Mouse (Mus musculus) forebrain, embryonic 15.5 days (tissue): ENCODE results near the gene Cyba. TPM values are rescaled to one million over a fixed set of nuclear protein-coding genes. Genes with fewer than 3 reads are reported as not detected.

Source experiments
- ATAC-seq: fragments of 200-750 bp; cut with Nextera tagmentation; replicated peaks from 2 replicates; pipeline ENCODE4 v1.8.0; 2017; ENCODE audit warnings: mild to moderate bottlenecking, moderate TSS enrichment, moderate library complexity
- H3K27ac ChIP-seq: fragments of 300-500 bp; sonication (generic); replicated peaks from 2 replicates; pipeline ENCODE4 v1.5.1; 2015; ENCODE audit warnings: mild to moderate bottlenecking, inconsistent platforms
- H3K27me3 ChIP-seq: fragments of 300-500 bp; sonication (generic); 2 replicates; pipeline ENCODE4 v1.6.1; 2015; ENCODE audit warnings: inconsistent platforms
- H3K36me3 ChIP-seq: fragments of 300-500 bp; sonication (generic); 2 replicates; pipeline ENCODE4 v1.6.1; 2015; ENCODE audit warnings: mild to moderate bottlenecking, inconsistent platforms
- H3K4me1 ChIP-seq: fragments of 300-500 bp; sonication (generic); 2 replicates; pipeline ENCODE4 v1.6.1; 2015; ENCODE audit warnings: inconsistent platforms
- H3K4me2 ChIP-seq: fragments of 300-500 bp; sonication (generic); replicated peaks from 2 replicates; pipeline ENCODE4 v1.6.1; 2015; ENCODE audit warnings: mild to moderate bottlenecking, inconsistent platforms
- H3K4me3 ChIP-seq: fragments of 300-500 bp; sonication (generic); 2 replicates; pipeline ENCODE4 v1.5.1; 2015; ENCODE audit warnings: mild to moderate bottlenecking, inconsistent platforms
- H3K9ac ChIP-seq: fragments of 300-500 bp; sonication (generic); replicated peaks from 2 replicates; pipeline ENCODE4 v1.6.1; 2015; ENCODE audit warnings: mild to moderate bottlenecking, inconsistent platforms
- H3K9me3 ChIP-seq: fragments of 300-500 bp; sonication (generic); 2 replicates; pipeline ENCODE4 v1.6.1; 2016; ENCODE audit warnings: inconsistent platforms
- WGBS: fragments of 180-500 bp; shearing (Covaris S2); methylation state at CpG from one replicate; pipeline ENCODE4 v1.1.7; 2015; ENCODE audit warnings: mixed read lengths; 5-methylcytosine and 5-hydroxymethylcytosine counted together
- polyA plus RNA-seq: library from polyadenylated mRNA; unstranded; fragments of >200 nt; fragmentation: Nextera tagmentation; extraction: Ambion mirVana; gene quantifications from 2 replicates; pipeline ENCODE4 v1.2.1, GENCODE M21; 2015

Cyba gene
- polyA plus RNA-seq, 1 experiment from 2014 or later = 30.1 TPM

GRCm38 (mm10) chr8:122443262-122444006 is 10.7 kb upstream of the Cyba start, which contains the start of gene Mvd:
Gene Mvd (minus strand): TSS chr8:122443422.
- Histone ChIP-seq H3K9me3 (no peaks in the 10 kb centered on the region), H3K4me1 (peaks cover 28% of the 10 kb centered on the region), H3K4me2 (peak within 1 kb of the TSS; percentile 86), H3K36me3 (peaks cover 4% of the 10 kb centered on the region; the same call in 1 of the 2 replicates), H3K27me3 (no peaks in the 10 kb centered on the region), H3K4me3 (peak within 1 kb of the TSS; percentile 64), H3K27ac (peak within 1 kb of the TSS; percentile 98), H3K9ac (peak within 1 kb of the TSS; percentile 84)
- under 1% methylated on average over 47 of the region's 47 CpGs for WGBS
- ATAC-seq = peak; percentile 99

DNA sequence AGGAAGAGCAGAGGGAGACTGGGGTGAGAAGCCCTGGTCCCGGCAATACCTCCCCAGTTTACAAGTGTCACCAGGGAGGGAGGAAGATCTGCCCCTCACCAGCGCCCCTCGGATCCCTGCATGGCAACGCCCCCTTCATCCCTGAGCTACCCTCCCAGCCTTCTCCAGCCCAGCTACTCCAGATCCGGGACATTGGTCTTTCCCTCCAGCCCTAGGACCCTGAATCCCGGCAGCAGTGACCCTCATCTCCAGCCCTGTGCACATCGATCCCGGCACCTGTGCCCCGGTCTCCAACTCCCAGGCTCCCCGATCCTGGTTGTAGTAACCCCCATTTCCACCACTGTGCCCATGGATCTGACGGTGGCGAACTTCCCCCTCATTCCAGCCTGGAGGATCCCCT is 10.1 kb upstream of the Cyba start:
- Histone ChIP-seq H3K36me3 (peaks cover 7% of the 10 kb centered on the region; the same call in 1 of the 2 replicates), H3K27me3 (no peaks in the 10 kb centered on the region), H3K27ac (peak overlapping the region; percentile 82), H3K9ac (peak overlapping the region; percentile 69), H3K4me2 (peak overlapping the region; percentile 86), H3K9me3 (no peaks in the 10 kb centered on the region), H3K4me1 (peaks cover 28% of the 10 kb centered on the region), H3K4me3 (peak overlapping the region; percentile 64)
- ATAC-seq = no peak
- under 1% methylated on average over 12 of the region's 12 CpGs for WGBS

GRCm38 (mm10) chr8:122442356-122442755 is 9.6 kb upstream of the Cyba start:
- Histone ChIP-seq H3K9ac (peak overlapping the region; percentile 69), H3K9me3 (no peaks in the 10 kb centered on the region), H3K4me2 (peak overlapping the region; percentile 86), H3K27me3 (no peaks in the 10 kb centered on the region), H3K4me1 (peaks cover 28% of the 10 kb centered on the region), H3K4me3 (peak overlapping the region; percentile 64), H3K36me3 (peaks cover 7% of the 10 kb centered on the region; the same call in 1 of the 2 replicates), H3K27ac (no peak overlapping the region)
- no peak for ATAC-seq
- WGBS = 16% methylated on average over 7 of the region's 7 CpGs

DNA sequence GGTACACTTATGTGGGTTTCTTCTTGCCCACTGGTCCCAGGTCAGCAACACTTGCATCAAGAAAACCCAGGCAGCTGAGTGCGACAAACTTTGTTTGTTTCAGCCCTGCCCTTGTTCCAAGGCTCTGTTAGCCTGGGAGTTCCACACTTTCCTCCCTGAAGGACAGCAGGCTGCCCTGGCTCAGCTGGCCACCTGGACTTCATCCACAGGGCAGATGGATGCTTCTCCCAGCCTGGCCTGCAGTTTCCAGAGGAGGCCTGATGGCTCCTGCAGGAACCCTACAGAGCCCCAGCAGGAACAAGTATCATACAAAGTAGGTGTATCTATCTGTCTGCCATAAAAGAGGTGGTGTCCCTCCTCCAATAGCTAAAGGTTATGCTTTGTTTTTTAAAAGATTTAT is 8.6 kb upstream of the Cyba start:
- H3K27me3 ChIP-seq = no peaks in the 10 kb centered on the region
- peaks cover 18% of the 10 kb centered on the region for H3K36me3 ChIP-seq
- WGBS = 100% methylated on average over 1 of the region's 1 CpGs
- H3K9ac ChIP-seq = no peak overlapping the region
- H3K9me3 ChIP-seq = no peaks in the 10 kb centered on the region
- no peak overlapping the region for H3K4me2 ChIP-seq
- no peak for ATAC-seq
- no peak overlapping the region for H3K4me3 ChIP-seq
- peaks cover 28% of the 10 kb centered on the region for H3K4me1 ChIP-seq
- H3K27ac ChIP-seq = no peak overlapping the region

- no peak overlapping the region for H3K4me3 ChIP-seq
- no peak for ATAC-seq
- 89% methylated on average over 16 of the region's 16 CpGs for WGBS
- no peak overlapping the region for H3K27ac ChIP-seq
- peaks cover 33% of the 10 kb centered on the region for H3K36me3 ChIP-seq
- no peaks in the 10 kb centered on the region for H3K27me3 ChIP-seq
- H3K4me1 ChIP-seq = peaks cover 12% of the 10 kb centered on the region
- H3K4me2 ChIP-seq = no peak overlapping the region
- H3K9ac ChIP-seq = no peak overlapping the region
- H3K9me3 ChIP-seq = no peaks in the 10 kb centered on the region
Observed at GRCm38 (mm10) chr8:122439336-122439735, 6.6 kb upstream of the Cyba start.

DNA sequence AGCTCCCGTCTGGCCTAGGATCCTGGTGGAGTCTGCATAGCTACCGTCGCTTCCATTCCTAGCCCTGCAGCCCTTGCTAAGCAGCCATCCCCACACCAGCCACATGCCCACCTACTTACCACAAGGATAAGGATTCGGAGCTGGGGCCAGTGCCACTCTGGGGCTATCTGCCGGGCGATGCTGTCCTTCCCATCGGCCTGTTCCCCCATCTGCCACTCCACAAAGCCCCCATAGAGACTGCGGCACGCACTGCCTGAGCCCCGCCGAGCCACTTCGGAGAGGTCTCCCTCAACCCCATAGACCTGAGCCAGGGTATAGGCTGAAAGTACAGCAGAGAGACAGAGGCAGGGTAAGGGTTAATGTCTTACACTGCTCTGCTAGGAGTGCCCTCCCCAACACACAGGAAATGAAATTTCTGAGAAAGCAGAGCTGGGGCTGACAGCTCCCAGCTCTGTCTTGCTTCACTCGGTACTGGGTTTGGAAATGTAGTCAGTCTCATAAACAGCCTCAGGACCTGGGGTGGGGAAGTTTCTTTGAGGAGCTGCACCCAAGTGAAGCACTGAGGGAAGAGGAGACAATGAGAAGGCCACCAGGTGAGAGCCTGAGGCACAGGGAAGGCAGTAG is 5.1 kb upstream of the Cyba start:
- Histone ChIP-seq H3K9ac (no peak overlapping the region), H3K4me3 (no peak overlapping the region), H3K36me3 (peaks cover 38% of the 10 kb centered on the region), H3K27ac (no peak overlapping the region), H3K4me2 (no peak overlapping the region), H3K27me3 (no peaks in the 10 kb centered on the region), H3K4me1 (peaks cover 13% of the 10 kb centered on the region), H3K9me3 (no peaks in the 10 kb centered on the region)
- ATAC-seq = no peak
- whole genome bisulfite sequencing = 92% methylated on average over 13 of the region's 13 CpGs

GRCm38 (mm10) chr8:122436586-122437125 is 3.9 kb upstream of the Cyba start:
- H3K27me3 ChIP-seq = no peaks in the 10 kb centered on the region
- no peak overlapping the region for H3K4me3 ChIP-seq
- 89% methylated on average over 20 of the region's 20 CpGs for WGBS
- H3K4me2 ChIP-seq = no peak overlapping the region
- no peaks in the 10 kb centered on the region for H3K9me3 ChIP-seq
- peaks cover 38% of the 10 kb centered on the region for H3K36me3 ChIP-seq
- no peak for ATAC-seq
- H3K27ac ChIP-seq = no peak overlapping the region
- H3K9ac ChIP-seq = no peak overlapping the region
- peaks cover 11% of the 10 kb centered on the region for H3K4me1 ChIP-seq

DNA sequence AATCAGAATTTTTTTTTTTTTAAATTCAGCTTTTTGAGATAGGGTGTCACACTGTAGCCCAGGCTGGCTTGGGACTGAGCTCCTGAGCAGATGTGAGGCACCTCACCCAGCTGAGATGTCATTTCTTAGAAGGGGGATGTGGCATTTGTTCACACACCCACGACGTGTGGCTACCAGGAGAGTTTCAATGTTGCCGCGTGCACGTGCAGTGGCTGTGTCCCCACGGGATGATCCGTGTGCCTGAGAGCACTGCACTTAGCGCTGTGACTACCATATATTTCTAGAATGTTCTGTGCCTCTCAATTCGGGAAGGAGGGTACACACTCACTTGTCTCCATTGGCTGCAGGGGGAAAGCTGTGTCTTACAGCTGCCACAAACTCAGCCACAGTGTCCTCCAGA is 3.4 kb upstream of the Cyba start:
- H3K27ac ChIP-seq = no peak overlapping the region
- WGBS = 96% methylated on average over 9 of the region's 9 CpGs
- peaks cover 11% of the 10 kb centered on the region for H3K4me1 ChIP-seq
- no peaks in the 10 kb centered on the region for H3K9me3 ChIP-seq
- no peak overlapping the region for H3K4me2 ChIP-seq
- no peak overlapping the region for H3K9ac ChIP-seq
- peaks cover 38% of the 10 kb centered on the region for H3K36me3 ChIP-seq
- no peaks in the 10 kb centered on the region for H3K27me3 ChIP-seq
- no peak overlapping the region for H3K4me3 ChIP-seq
- no peak for ATAC-seq

DNA sequence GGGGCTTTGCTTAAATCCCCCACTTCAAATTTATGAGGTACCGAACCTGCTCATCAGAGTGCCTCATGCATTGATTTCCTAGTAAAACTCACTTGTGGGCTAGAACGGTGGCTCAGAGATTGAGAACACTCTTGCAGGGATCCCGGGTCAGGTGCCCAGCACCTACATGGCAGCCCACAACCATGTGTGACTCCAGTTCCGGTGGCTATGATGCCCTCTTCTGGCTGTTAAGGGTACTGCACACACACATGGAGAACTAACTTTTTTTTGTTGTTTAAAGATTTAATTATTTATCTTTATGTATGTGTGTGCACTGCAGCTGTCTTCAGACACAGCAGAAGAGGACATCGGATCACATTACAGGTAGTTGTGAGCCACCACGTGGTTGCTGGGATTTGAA is 2.6 kb upstream of the Cyba start:
- no peak overlapping the region for H3K4me2 ChIP-seq
- H3K9ac ChIP-seq = no peak overlapping the region
- no peak overlapping the region for H3K27ac ChIP-seq
- no peak overlapping the region for H3K4me3 ChIP-seq
- H3K36me3 ChIP-seq = peaks cover 38% of the 10 kb centered on the region
- H3K4me1 ChIP-seq = peaks cover 11% of the 10 kb centered on the region
- no peak for ATAC-seq
- no peaks in the 10 kb centered on the region for H3K9me3 ChIP-seq
- no peaks in the 10 kb centered on the region for H3K27me3 ChIP-seq
- WGBS = 89% methylated on average over 6 of the region's 6 CpGs

GRCm38 (mm10) chr8:122433269-122433905 is 657 bp upstream of the Cyba start:
- Histone ChIP-seq H3K9me3 (no peaks in the 10 kb centered on the region), H3K4me3 (no peak overlapping the region), H3K9ac (no peak overlapping the region), H3K4me2 (no peak overlapping the region), H3K27ac (no peak overlapping the region), H3K4me1 (peaks cover 11% of the 10 kb centered on the region), H3K36me3 (peaks cover 34% of the 10 kb centered on the region), H3K27me3 (no peaks in the 10 kb centered on the region)
- 66% methylated on average over 11 of the region's 11 CpGs for WGBS
- peak; percentile 32 for ATAC-seq

DNA sequence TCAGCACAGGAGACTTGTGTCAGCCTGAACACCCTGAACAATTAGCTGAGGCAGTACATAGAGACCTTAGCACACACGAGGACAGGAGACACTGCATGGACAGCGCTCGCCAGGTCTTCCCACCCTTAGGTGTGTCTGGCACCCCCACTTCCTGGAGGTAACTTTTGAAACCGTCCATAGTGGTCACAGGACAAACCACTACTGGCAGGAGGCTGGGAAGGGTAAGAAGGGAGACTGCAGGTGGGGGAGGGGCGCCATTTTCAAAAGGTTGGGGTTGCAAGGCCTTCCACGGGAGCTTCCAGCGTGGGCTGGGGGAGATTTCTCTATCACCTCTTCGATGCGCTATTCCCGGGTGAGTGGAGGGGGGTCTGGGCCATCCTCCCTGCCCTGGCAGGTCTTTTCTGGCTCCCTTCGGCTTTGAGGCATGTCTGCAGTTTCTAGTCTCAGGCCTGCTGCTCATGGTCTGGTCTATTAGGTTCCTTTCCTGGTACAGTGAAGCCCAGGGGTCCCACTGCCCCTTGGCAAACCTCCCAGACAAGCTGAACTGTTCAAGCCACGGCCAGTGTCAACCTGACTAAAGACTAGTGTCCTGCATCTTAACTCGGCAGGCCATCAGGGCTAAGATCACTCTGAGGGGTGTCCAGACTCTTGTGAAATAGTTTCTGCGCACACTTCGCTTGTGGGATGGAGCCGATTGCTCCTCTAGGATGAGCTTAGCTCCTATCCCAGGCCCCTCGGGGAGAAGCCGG is 862 bp downstream of the Cyba start:
- WGBS = 38% methylated on average over 18 of the region's 18 CpGs
- ATAC-seq = no peak

More for the DNA sequence above, 862 bp downstream of the Cyba start:
- Histone ChIP-seq H3K4me2 (peak overlapping the region; percentile 57), H3K27me3 (no peaks in the 10 kb centered on the region), H3K27ac (no peak overlapping the region), H3K4me1 (peaks cover 11% of the 10 kb centered on the region), H3K36me3 (peaks cover 26% of the 10 kb centered on the region), H3K9me3 (no peaks in the 10 kb centered on the region), H3K4me3 (peak overlapping the region; percentile 35), H3K9ac (peak overlapping the region; percentile 18; the same call in 1 of the 2 replicates)
